Mouse (Mus musculus) c-Kit-positive CD71-positive TER-119-positive erythroid progenitor cells, embryonic 14.5 days (primary cell): ENCODE results near the gene Shisal1.

Source experiments
- DNase-seq: peaks from one replicate; pipeline ENCODE4 v3.0.0-alpha.2; 2013; ENCODE audit warnings: low spot score

Shisal1 gene

GRCm38 (mm10) chr15:84372801-84373200, 74.1 kb downstream of the Shisal1 start:
- DNase-seq, result no peak

- DNase-seq, result no peak
Measured at GRCm38 (mm10) chr15:84367402-84367801, 79.5 kb downstream of the Shisal1 start.

GRCm38 (mm10) chr15:84366574-84366989, 80.3 kb downstream of the Shisal1 start:
- no peak for DNase-seq

- DNase-seq, result no peak
Measured at GRCm38 (mm10) chr15:84365675-84366381, 81.1 kb downstream of the Shisal1 start.

- no peak for DNase-seq
Measured at GRCm38 (mm10) chr15:84364746-84365145, 82.2 kb downstream of the Shisal1 start.

GRCm38 (mm10) chr15:84355081-84355480, 91.8 kb downstream of the Shisal1 start:
- no peak for DNase-seq

GRCm38 (mm10) chr15:84351915-84352844, 94.7 kb downstream of the Shisal1 start:
- DNase-seq, result no peak

GRCm38 (mm10) chr15:84351342-84351741, 95.6 kb downstream of the Shisal1 start:
- DNase-seq, result no peak

GRCm38 (mm10) chr15:84349915-84350738, 96.8 kb downstream of the Shisal1 start:
- DNase-seq, result no peak

GRCm38 (mm10) chr15:84348769-84349168, 98.1 kb downstream of the Shisal1 start:
- DNase-seq, result no peak

GRCm38 (mm10) chr15:84340926-84341325, 106.0 kb downstream of the Shisal1 start:
- DNase-seq, result no peak

GRCm38 (mm10) chr15:84337599-84337998, 109.3 kb downstream of the Shisal1 start:
- DNase-seq, result no peak

- DNase-seq, result no peak
Measured at GRCm38 (mm10) chr15:84336281-84336817, 110.5 kb downstream of the Shisal1 start.

GRCm38 (mm10) chr15:84331066-84331612, 115.8 kb downstream of the Shisal1 start:
- DNase-seq, result no peak

- no peak for DNase-seq
Measured at GRCm38 (mm10) chr15:84329940-84330339, 117.0 kb downstream of the Shisal1 start.
